Mouse (Mus musculus): ENCODE results near the gene Nim1k.
"Not testable (repeated sequence)": the region's sequence is repeated elsewhere in the genome, so short reads cannot be mapped to it uniquely, and the experiment has no call there.

The Nim1k gene

DNA sequence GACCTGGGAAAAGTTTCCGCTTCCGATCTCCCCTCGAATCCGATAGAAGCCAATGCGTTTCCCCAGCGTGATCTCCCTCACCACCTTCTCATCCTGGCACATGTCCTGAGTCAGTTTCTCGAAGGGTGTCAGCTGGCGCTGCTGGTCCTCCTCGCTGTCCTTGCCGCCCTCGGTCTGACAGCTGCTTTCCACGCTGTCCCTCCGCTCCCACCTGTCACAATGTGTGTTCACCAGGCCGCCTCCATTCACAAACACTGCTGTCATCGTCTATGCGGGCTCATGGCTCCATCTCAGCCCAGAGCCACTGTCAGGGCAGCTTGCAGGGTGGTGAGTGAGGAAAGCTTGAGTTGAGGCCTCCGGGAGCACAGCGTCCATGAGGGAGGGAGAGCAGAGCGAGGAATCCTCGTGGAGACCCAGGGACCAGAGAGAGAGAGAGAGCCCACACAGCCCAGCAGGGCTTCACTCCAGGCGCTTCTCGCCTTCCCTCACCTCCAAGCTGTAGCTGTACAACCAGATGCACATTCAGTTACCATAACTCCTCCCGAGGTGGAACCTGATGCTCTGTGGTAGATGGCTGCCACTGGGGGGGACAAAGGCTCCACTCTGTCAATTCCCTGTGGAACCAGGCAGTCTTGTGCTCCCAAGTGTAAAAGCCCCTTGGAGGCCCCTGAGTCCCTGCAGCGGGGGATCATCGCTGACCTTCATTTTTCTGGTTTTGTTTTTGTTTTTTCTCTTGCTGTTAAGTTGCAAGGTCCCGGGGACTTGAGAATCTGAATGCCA is 27.9 kb downstream of the Nim1k start:
- no peak for DNase-seq (ENCODE audit: low read depth, low spot score)

DNA sequence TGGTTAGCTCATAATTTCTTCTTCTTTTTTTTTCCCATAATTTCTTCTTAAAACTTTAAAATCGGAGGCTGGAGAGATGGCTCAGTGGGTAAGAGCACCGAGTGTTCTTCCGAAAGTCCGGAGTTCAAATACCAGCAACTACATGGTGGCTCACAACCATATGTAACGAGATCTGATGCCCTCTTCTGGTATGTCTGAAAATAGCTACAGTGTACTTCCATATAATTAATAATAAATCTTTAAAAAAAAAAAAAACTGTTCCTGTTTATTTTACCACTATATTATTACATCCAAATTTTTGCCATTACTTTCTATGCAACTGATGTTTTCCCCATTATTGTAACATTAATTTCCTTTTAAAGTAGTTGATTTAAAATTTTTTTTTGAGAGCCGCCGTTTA is 31.1 kb downstream of the Nim1k start:
- DNase-seq (ENCODE audit: low read depth, low spot score): no peak

GRCm38 (mm10) chr13:119723368-119723767 is 32.3 kb downstream of the Nim1k start:
- DNase-seq (ENCODE audit: low read depth, low spot score): no peak

- DNase-seq (ENCODE audit: low read depth, low spot score): no peak
These were observed 33.2 kb downstream of the Nim1k start for GRCm38 (mm10) chr13:119722447-119722846.

DNA sequence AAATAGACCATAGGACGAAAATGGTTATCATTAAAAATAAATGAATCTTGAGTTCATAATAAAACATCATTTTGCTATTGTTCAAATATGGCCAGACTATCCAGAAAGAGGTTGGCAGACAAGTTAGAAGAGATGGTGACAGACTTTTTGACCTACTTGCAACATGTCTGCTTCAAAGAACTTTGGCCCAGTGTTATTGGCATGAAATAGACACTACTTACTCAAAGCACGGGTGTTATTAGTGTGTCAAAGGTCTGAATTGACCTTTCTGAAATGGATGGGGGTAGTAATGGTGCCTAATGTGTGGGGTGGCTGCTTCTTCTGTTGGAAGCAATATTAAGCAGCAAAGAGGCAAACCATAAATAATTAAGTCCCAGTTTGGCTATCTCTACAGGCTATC is 39.6 kb downstream of the Nim1k start:
- DNase-seq (ENCODE audit: low read depth, low spot score): no peak

GRCm38 (mm10) chr13:119713821-119714220 is 41.9 kb downstream of the Nim1k start:
- no peak for DNase-seq (ENCODE audit: low read depth, low spot score)

GRCm38 (mm10) chr13:119713107-119713787 is 42.4 kb downstream of the Nim1k start:
- no peak for DNase-seq (ENCODE audit: low read depth, low spot score)

GRCm38 (mm10) chr13:119712463-119712862 is 43.2 kb downstream of the Nim1k start:
- DNase-seq (ENCODE audit: low read depth, low spot score): no peak

DNA sequence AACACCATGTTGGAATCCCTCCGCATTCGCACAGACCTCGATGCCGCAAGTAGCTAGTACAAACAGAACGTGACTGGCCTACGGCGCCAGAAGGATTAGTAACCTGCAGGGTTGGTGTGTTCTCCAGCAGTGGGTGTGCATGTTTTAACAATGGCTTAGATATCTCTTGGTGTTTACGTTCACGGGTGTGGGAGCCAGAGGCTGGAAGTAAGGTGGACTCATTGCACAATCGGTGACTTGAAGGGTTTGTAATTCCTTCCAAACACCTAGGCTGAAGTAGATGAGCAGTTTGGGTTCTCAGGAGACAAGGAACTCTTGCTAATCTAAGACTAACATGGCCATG is 45.4 kb downstream of the Nim1k start:
- DNase-seq (ENCODE audit: low read depth, low spot score): no peak

DNA sequence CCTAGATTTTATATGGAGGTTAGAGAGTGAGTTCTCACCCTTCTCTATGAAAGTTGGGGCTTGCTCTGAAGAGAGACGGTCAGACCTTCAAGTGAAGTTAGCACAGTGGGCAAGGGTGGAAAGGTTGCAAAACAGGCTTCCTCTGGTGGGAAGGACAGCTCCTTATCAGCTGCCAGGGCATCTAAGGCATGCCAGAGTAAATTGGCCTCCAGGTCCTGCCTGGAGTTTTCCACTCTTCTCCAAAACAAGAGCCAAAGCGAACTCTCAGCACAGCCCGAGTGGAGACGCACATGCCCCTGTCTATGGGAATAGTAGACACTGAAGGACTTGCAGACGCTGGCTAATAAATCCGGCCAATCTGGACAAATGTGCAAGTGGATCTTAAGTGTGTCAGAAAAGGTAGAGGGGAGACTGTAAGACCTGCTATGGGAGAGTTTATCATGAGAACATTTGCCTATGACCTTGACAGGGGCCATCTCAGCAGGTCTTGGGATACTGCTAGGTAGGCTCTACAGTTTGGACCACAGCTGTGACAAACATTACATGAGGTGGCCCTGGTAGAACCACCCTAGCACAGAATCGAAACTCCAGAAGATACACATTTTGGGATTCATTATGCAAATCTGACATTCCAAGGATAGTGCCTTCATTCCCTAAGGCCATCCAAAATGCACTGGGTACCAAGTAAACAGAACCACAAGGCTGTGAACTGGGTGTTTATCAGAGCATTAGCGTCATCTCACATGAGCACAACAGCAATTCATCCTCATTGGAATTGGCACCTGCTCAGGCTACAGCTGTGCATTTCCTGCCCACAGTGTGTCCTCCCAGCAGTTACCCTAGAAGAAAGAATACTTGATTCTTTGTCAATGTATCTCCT is 46.1 kb downstream of the Nim1k start:
- DNase-seq (ENCODE audit: low read depth, low spot score): no peak

DNA sequence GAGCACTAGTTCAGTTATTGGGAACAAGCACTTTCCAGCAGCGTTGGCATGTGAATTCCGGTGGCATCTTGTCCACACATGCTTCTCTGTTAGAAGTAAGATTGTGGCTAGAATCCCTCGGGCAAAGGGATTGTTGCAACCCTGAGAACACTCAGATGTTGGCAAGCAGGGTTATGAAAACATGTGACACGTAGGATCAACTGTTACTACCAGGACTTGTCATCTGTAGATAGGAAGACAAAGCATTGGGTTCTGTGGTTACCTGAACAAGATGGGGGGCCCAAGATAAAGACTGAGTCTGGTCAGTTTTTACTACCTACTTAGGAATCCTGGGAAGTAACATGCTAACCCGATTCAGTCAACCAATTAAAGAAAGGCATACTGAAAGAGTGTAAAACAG is 46.7 kb downstream of the Nim1k start:
- DNase-seq (ENCODE audit: low read depth, low spot score): no peak

GRCm38 (mm10) chr13:119707906-119708305 is 47.8 kb downstream of the Nim1k start:
- no peak for DNase-seq (ENCODE audit: low read depth, low spot score)

DNA sequence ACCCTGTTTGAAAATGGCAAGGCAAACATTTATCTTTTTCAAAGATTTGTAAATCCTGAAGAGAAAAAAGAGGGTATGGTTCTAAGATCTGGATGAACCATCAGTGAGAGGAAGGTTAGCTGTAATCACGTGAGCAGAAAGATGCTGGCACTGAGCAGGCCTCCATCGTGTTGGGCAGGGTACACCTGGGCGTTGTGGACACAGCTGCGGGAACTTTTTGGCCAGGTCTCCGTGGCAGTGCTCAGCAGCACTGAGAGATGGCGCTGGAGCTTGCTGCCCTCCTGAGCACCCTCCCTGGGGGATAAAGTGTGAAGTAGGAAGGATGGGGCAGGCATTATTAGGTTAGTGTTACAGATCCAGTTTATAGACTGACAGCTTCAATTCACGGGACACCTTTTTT is 48.7 kb downstream of the Nim1k start:
- no peak for DNase-seq (ENCODE audit: low read depth, low spot score)

GRCm38 (mm10) chr13:119706278-119706880 is 49.3 kb downstream of the Nim1k start:
- DNase-seq (ENCODE audit: low read depth, low spot score): not testable (repeated sequence)

DNA sequence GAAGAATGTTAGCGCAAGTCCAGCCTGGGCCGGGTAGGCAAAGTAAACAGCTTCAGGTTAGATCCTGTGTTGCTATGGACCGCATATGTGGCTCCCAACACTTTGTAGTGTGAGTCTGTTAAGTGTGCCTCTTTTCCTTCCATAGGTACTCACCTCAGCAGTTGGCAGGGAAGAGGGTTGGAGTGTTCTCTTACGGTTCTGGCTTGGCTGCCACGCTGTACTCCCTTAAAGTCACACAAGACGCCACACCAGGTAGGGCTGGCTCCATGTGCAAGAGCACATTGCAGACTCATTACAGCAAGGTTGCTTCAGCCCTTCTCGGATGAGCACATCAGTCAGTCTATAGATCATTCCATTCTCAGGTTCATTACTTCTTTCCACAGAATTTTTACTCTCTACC is 51.4 kb downstream of the Nim1k start:
- no peak for DNase-seq (ENCODE audit: low read depth, low spot score)

GRCm38 (mm10) chr13:119698436-119698835 is 57.2 kb downstream of the Nim1k start:
- no peak for DNase-seq (ENCODE audit: low read depth, low spot score)

- no peak for DNase-seq (ENCODE audit: low read depth, low spot score)
These were observed 59.2 kb downstream of the Nim1k start for GRCm38 (mm10) chr13:119696496-119696895.

DNA sequence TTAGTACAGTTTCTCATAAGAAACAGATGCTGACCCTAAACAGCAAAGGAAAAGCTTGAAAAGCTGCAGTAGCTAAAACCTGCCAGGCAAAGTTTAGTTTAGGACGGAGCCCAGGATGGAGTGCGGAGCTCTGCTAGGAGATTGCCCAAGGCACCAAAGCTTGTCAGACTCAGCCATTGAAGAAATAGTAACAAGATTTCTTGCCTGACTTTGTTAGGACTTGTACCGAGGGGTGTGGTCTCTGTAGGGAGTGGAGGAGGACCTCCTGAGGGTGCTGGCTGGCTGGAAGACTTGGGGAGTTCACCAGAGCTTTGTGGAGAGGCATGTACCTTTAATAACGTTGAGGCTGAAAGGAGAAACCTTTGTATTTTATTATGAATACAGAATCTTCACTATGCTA is 60.0 kb downstream of the Nim1k start:
- DNase-seq (ENCODE audit: low read depth, low spot score): no peak

- DNase-seq (ENCODE audit: low read depth, low spot score): not testable (repeated sequence)
These were observed 63.7 kb downstream of the Nim1k start for GRCm38 (mm10) chr13:119691958-119692357.

GRCm38 (mm10) chr13:119690876-119691620 is 64.6 kb downstream of the Nim1k start:
- no peak for DNase-seq (ENCODE audit: low read depth, low spot score)

DNA sequence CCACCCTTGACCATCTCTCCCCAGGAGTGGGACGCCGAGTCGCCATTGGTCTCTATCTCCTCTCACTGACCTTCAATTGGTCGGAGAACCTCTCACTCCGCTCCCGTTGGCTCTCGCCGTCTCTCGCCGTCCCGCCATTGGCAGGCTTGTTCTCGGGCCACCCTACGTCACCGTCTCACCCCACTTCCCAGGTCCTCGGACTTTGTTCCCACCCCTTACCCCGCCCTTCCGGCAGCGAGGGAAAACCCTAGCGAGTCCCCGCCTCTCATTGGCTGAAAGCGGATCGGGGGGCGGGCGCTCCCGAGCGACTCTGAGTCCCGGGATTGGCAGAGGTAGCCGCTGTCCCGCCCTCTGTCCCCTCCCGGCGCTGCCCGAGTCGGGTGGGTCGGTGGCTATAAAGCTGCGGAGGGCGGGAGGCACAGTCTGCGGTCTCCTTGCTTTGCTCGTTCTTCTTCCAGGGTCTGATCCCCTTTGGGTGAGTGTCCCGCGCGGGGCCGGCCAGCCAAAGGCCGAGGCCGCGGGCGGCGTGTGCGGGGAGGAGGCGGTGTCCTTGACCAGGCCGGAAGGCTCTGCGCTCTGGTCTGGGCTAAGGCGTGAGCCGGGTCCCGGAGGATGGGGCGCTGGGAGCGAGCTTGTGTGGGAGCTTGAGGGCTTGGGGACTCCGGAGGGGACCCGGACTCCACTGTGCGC is 65.5 kb downstream of the Nim1k start, which contains the start of gene Hmgcs1:
Hmgcs1 (plus strand) TSS at position 341 of the 690 bp plus-strand sequence.
- DNase-seq (ENCODE audit: low read depth, low spot score): peak; percentile 98
